Mouse (Mus musculus) 416B (cell line): ENCODE results near the gene Gdf15.

ENCODE experiments used
- DNase-seq: peaks from one replicate; pipeline ENCODE4 v3.0.0; 2011; ENCODE audit warnings: low read depth

Gdf15 gene

GRCm38 (mm10) chr8:70584606-70585257, 47.5 kb downstream of the Gdf15 start:
- DNase-seq: no peak

GRCm38 (mm10) chr8:70583476-70584387, 48.5 kb downstream of the Gdf15 start:
- no peak for DNase-seq
